Mouse (Mus musculus) adrenal gland, adult 18-20 months (tissue): ENCODE results near the gene Rnf103. TPM values are rescaled to one million over a fixed set of nuclear protein-coding genes. Genes with fewer than 3 reads are reported as not detected.

Experiments used
- total RNA-seq, 2 experiments: library from RNA; stranded (reverse); gene quantifications; 1 replicate in 1 of 2; 2 replicates in 1 of 2; pipeline ENCODE4 v1.2.3; 2021

The Rnf103 gene
- total RNA-seq, 2 experiments from 2014 or later, result 33.8 to 34.7 TPM

Other genes starting within 250 kb of the Rnf103 start
- gene Krcc1, start 222.2 kb upstream of the Rnf103 start, total RNA-seq, result 10 to 100 TPM; 67.0 to 79.3 TPM
- gene Smyd1, start 171.7 kb upstream of the Rnf103 start, total RNA-seq, result under 1 TPM; 0.27 to 0.90 TPM
- gene Cd8b1, start 171.1 kb upstream of the Rnf103 start, total RNA-seq, result under 1 TPM in 1 of 2 experiments, not detected in 1; 0.61 TPM
- gene Cd8a, start 120.5 kb upstream of the Rnf103 start, total RNA-seq, result under 1 TPM in 1 of 2 experiments, not detected in 1; 0.74 TPM
- gene Rmnd5a, start 53.3 kb upstream of the Rnf103 start, total RNA-seq, result 10 to 100 TPM; 72.9 to 92.6 TPM
- 100 to 1,000 TPM; 109 to 128 TPM for gene Chmp3, start 49.9 kb downstream of the Rnf103 start, total RNA-seq
- gene Kdm3a, start 139.1 kb downstream of the Rnf103 start, total RNA-seq, result 10 to 100 TPM; 29.5 to 30.3 TPM
- 1 to 10 TPM; 4.1 to 4.4 TPM for gene Reep1, start 213.7 kb downstream of the Rnf103 start, total RNA-seq